Mouse (Mus musculus): ENCODE results near the gene Nfia. TPM values are rescaled to one million over a fixed set of nuclear protein-coding genes. Genes with fewer than 3 reads are reported as not detected.

The Nfia gene
- polyA plus RNA-seq, 1 experiment from 2014 or later: 42.1 TPM

DNA sequence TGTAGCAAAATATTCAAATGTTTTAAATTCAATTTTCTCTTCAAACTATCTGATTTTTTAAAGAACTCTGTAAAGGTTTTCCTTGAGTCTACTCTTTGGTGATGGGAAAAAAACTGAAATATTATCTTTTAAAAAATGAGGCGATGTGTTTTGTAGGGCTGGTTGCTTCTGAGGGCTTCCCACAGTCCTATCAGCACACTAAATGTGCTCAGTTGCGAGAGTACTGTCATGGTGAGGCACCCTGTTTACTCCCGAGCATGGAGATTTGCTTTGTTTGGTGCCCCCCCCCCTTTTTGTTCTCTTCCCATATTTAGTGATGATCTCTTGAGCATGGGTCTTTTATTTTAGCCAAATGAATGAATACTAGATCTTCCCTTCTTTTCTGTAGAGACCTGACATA is 9.5 kb downstream of the Nfia start:
- H3K27ac ChIP-seq (ENCODE audit: low read depth): no peak overlapping the region
- H3K27me3 ChIP-seq (replicated peaks; ENCODE audit: control insufficient read depth, insufficient read depth, low read length): no peaks in the 10 kb centered on the region
- H3K9me3 ChIP-seq (ENCODE audit: control insufficient read depth, low read length): no peaks in the 10 kb centered on the region
- WGBS: 94% methylated on average over 3 of the region's 3 CpGs
- no peak overlapping the region for H3K4me2 ChIP-seq (ENCODE audit: low read length)
- 0 out of 2 replicates have a peak, but pooled peaks cover 6% of the 10 kb centered on the region for H3K4me1 ChIP-seq (replicated peaks; ENCODE audit: control insufficient read depth, insufficient read depth, low read length)
- no peak for DNase-seq (ENCODE audit: low spot score)
- H3K4me3 ChIP-seq (ENCODE audit: low read depth, low read length): no peak overlapping the region
- no peak for ATAC-seq (replicated peaks; ENCODE audit: low FRiP score, low TSS enrichment, low read depth)
- H3K9ac ChIP-seq (ENCODE audit: low read length): no peak overlapping the region
- peaks cover 22% of the 10 kb centered on the region for H3K36me3 ChIP-seq (ENCODE audit: control insufficient read depth, insufficient read depth, low read length)

DNA sequence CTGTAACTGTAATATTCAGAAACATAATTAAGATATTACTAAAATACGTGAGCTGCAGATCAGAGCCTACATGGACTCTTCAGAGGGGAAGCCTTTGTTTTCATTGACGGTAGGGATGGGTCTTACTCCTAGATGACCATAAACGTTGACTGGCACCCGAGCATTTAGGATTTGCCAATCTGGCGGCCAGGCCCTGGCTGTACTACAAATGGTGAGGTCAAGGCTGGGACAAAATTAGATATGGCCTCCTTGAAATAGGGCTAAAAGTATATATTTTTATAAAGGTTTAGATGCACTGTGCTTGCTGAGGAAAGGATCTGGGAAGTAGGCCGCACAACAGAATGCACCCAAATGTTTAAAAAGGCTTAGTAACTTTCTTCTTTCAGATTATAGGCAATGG is 10.0 kb downstream of the Nfia start:
- ATAC-seq (replicated peaks; ENCODE audit: low FRiP score, low TSS enrichment, low read depth) (no peak), DNase-seq (ENCODE audit: low spot score) (no peak)
- Histone ChIP-seq H3K27me3 (replicated peaks; ENCODE audit: control insufficient read depth, insufficient read depth, low read length) (no peaks in the 10 kb centered on the region), H3K4me3 (ENCODE audit: low read depth, low read length) (no peak overlapping the region), H3K27ac (ENCODE audit: low read depth) (no peak overlapping the region), H3K9me3 (ENCODE audit: control insufficient read depth, low read length) (no peaks in the 10 kb centered on the region), H3K36me3 (ENCODE audit: control insufficient read depth, insufficient read depth, low read length) (peaks cover 22% of the 10 kb centered on the region), H3K4me1 (replicated peaks; ENCODE audit: control insufficient read depth, insufficient read depth, low read length) (0 out of 2 replicates have a peak, but pooled peaks cover 6% of the 10 kb centered on the region), H3K4me2 (ENCODE audit: low read length) (no peak overlapping the region), H3K9ac (ENCODE audit: low read length) (no peak overlapping the region)
- 94% methylated on average over 6 of the region's 6 CpGs for WGBS

DNA sequence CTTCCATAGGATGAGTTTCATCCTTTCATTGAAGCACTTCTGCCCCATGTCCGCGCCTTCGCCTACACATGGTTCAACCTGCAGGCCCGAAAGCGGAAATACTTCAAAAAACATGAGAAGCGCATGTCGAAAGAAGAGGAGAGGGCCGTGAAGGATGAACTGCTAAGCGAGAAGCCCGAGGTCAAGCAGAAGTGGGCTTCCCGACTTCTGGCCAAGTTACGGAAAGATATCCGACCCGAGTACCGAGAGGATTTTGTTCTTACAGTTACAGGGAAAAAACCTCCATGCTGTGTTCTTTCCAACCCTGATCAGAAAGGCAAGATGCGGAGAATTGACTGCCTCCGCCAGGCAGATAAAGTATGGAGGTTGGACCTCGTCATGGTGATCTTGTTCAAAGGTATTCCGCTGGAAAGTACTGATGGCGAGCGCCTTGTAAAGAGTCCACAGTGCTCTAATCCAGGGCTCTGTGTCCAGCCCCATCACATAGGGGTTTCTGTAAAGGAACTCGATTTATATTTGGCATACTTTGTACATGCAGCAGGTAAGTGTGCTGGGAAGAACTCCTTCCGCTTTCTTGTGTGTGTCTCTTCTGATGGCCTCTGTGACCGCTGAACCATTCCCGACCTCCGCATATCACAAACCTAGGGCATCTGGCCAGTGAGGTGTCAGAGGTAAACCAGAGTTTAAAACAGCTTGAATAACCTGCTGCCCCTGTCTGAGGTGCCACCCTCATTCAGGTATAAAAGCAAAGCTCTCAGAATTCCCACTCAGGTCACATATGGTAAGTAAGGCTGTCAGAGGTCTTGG is 10.7 kb downstream of the Nfia start:
- ATAC-seq (replicated peaks; ENCODE audit: low FRiP score, low TSS enrichment, low read depth) (no peak), DNase-seq (ENCODE audit: low spot score) (no peak)
- H3K4me3 ChIP-seq (ENCODE audit: low read depth, low read length): no peak overlapping the region
- H3K36me3 ChIP-seq (ENCODE audit: control insufficient read depth, insufficient read depth, low read length): peaks cover 22% of the 10 kb centered on the region
- H3K4me2 ChIP-seq (ENCODE audit: low read length): no peak overlapping the region
- H3K9ac ChIP-seq (ENCODE audit: low read length): no peak overlapping the region
- no peak overlapping the region for H3K27ac ChIP-seq (ENCODE audit: low read depth)
- 0 out of 2 replicates have a peak, but pooled peaks cover 6% of the 10 kb centered on the region for H3K4me1 ChIP-seq (replicated peaks; ENCODE audit: control insufficient read depth, insufficient read depth, low read length)
- H3K9me3 ChIP-seq (ENCODE audit: control insufficient read depth, low read length): no peaks in the 10 kb centered on the region
- WGBS: 94% methylated on average over 26 of the region's 26 CpGs
- H3K27me3 ChIP-seq (replicated peaks; ENCODE audit: control insufficient read depth, insufficient read depth, low read length): no peaks in the 10 kb centered on the region

DNA sequence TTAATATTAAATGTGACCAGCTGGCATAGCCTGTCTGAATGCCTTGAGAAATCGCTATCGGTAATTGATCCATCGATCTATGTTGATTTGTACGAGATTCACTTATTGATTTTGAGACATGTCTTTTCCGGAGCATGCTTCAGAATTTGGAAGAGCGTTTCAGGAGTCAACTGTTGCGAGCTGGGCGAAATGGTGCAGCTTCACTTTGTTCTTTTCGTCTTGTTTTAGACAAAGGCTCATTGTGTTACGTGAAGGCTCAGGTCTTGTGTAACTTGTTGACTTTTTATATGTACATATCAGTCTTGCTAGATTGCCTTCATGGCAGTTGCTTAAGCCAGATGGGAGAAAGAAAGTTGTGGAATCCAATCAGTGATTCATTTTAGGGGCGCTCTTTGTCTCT is 11.7 kb downstream of the Nfia start:
- no peak for DNase-seq (ENCODE audit: low spot score)
- WGBS: 93% methylated on average over 11 of the region's 11 CpGs

DNA sequence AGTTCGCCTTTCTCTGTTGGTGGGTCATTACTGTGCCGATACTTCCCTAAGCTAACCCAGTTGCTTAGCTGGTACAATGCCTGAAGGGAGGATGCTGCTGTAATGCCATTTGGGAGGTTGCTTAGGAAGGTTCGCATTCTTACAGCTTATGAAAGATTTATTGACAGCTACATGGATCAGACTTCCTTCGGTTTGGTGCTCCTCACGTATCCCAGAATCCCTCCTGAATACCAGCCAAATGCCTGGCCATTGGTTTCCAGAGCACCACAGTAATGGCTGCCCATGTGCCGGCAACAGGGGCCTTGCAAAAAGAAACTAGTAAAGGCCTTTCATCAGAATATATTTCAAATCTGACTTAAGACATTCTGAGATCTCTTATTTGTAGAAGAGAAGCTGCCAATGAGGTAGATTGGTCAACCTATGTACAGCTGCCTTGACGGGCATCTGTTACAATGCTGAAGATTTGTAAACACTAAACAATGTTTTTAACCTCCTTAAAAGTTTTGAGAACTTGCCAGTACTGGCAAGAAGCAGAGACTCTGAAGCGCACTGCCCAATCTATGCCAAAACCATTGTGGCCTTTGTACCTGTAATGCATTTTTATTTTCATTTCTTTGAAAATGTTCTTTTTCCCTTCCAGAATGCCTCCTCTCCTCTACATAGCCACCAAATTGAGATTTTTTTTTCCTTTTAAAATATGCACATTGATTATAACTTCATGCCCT is 13.2 kb downstream of the Nfia start:
- H3K4me1 ChIP-seq (replicated peaks; ENCODE audit: control insufficient read depth, insufficient read depth, low read length): 0 out of 2 replicates have a peak, but pooled peaks cover 3% of the 10 kb centered on the region
- ATAC-seq (replicated peaks; ENCODE audit: low FRiP score, low TSS enrichment, low read depth) (no peak), DNase-seq (ENCODE audit: low spot score) (no peak)
- no peak overlapping the region for H3K27ac ChIP-seq (ENCODE audit: low read depth)
- no peaks in the 10 kb centered on the region for H3K27me3 ChIP-seq (replicated peaks; ENCODE audit: control insufficient read depth, insufficient read depth, low read length)
- H3K9me3 ChIP-seq (ENCODE audit: control insufficient read depth, low read length): no peaks in the 10 kb centered on the region
- no peak overlapping the region for H3K4me2 ChIP-seq (ENCODE audit: low read length)
- no peak overlapping the region for H3K9ac ChIP-seq (ENCODE audit: low read length)
- WGBS: 81% methylated on average over 8 of the region's 8 CpGs
- no peak overlapping the region for H3K4me3 ChIP-seq (ENCODE audit: low read depth, low read length)
- peaks cover 29% of the 10 kb centered on the region for H3K36me3 ChIP-seq (ENCODE audit: control insufficient read depth, insufficient read depth, low read length)

More for the DNA sequence above, 11.7 kb downstream of the Nfia start:
- Histone ChIP-seq H3K9ac (ENCODE audit: low read length) (no peak overlapping the region), H3K36me3 (ENCODE audit: control insufficient read depth, insufficient read depth, low read length) (peaks cover 22% of the 10 kb centered on the region), H3K4me1 (replicated peaks; ENCODE audit: control insufficient read depth, insufficient read depth, low read length) (0 out of 2 replicates have a peak, but pooled peaks cover 6% of the 10 kb centered on the region), H3K4me3 (ENCODE audit: low read depth, low read length) (no peak overlapping the region), H3K4me2 (ENCODE audit: low read length) (no peak overlapping the region), H3K9me3 (ENCODE audit: control insufficient read depth, low read length) (no peaks in the 10 kb centered on the region), H3K27me3 (replicated peaks; ENCODE audit: control insufficient read depth, insufficient read depth, low read length) (no peaks in the 10 kb centered on the region), H3K27ac (ENCODE audit: low read depth) (no peak overlapping the region)
- no peak for ATAC-seq (replicated peaks; ENCODE audit: low FRiP score, low TSS enrichment, low read depth)

DNA sequence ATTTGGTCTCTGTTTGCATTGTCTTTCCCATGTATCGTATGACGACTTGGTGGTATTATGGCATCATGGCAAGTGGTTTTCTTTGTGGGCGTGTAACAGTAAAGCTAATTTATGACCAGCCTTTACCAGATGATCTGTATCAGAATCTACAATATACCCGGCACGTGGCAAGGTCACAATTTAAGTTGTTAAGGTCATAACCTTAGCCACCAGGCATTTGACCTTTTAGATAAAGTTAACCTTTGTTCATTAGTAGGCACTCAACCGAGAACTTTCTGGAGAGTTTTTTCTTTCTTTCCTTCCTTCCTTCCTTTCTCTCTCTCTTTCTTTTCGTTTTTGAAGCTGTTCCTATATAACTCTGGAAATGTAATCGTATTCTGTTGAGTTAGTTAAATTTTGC is 14.0 kb downstream of the Nfia start:
- peaks cover 31% of the 10 kb centered on the region for H3K36me3 ChIP-seq (ENCODE audit: control insufficient read depth, insufficient read depth, low read length)
- ATAC-seq (replicated peaks; ENCODE audit: low FRiP score, low TSS enrichment, low read depth): no peak
- no peaks in the 10 kb centered on the region for H3K9me3 ChIP-seq (ENCODE audit: control insufficient read depth, low read length)
- H3K4me3 ChIP-seq (ENCODE audit: low read depth, low read length): no peak overlapping the region
- WGBS: 49% methylated on average over 8 of the region's 8 CpGs
- H3K4me1 ChIP-seq (replicated peaks; ENCODE audit: control insufficient read depth, insufficient read depth, low read length): no peaks in the 10 kb centered on the region
- no peak for DNase-seq (ENCODE audit: low spot score)
- no peaks in the 10 kb centered on the region for H3K27me3 ChIP-seq (replicated peaks; ENCODE audit: control insufficient read depth, insufficient read depth, low read length)
- no peak overlapping the region for H3K9ac ChIP-seq (ENCODE audit: low read length)
- no peak overlapping the region for H3K4me2 ChIP-seq (ENCODE audit: low read length)
- no peak overlapping the region for H3K27ac ChIP-seq (ENCODE audit: low read depth)

DNA sequence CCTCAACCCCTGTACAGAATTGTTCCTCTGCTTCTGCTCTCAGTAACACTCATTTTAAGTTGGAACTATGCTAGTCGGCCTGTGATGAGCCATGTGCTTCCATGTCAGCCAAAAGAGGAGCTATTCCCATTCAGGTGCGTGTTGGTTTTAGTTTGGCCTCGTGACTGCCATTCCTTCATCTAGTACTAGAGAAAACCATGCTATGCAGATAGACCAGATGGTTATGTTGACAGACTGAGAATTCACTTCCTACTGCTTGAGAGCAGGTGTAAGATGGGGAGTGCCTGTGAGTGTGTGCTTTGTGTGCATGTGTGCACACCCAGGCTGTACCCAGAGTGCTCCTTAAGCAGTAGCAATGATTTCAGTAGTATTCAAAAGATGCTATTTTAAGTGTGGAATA is 15.0 kb downstream of the Nfia start:
- H3K9me3 ChIP-seq (ENCODE audit: control insufficient read depth, low read length): no peaks in the 10 kb centered on the region
- H3K4me2 ChIP-seq (ENCODE audit: low read length): no peak overlapping the region
- no peak overlapping the region for H3K27ac ChIP-seq (ENCODE audit: low read depth)
- no peak for DNase-seq (ENCODE audit: low spot score)
- H3K9ac ChIP-seq (ENCODE audit: low read length): no peak overlapping the region
- H3K4me1 ChIP-seq (replicated peaks; ENCODE audit: control insufficient read depth, insufficient read depth, low read length): no peaks in the 10 kb centered on the region
- no peaks in the 10 kb centered on the region for H3K27me3 ChIP-seq (replicated peaks; ENCODE audit: control insufficient read depth, insufficient read depth, low read length)
- peaks cover 32% of the 10 kb centered on the region for H3K36me3 ChIP-seq (ENCODE audit: control insufficient read depth, insufficient read depth, low read length)
- no peak overlapping the region for H3K4me3 ChIP-seq (ENCODE audit: low read depth, low read length)
- WGBS: 83% methylated on average over 3 of the region's 3 CpGs
- ATAC-seq (replicated peaks; ENCODE audit: low FRiP score, low TSS enrichment, low read depth): no peak

DNA sequence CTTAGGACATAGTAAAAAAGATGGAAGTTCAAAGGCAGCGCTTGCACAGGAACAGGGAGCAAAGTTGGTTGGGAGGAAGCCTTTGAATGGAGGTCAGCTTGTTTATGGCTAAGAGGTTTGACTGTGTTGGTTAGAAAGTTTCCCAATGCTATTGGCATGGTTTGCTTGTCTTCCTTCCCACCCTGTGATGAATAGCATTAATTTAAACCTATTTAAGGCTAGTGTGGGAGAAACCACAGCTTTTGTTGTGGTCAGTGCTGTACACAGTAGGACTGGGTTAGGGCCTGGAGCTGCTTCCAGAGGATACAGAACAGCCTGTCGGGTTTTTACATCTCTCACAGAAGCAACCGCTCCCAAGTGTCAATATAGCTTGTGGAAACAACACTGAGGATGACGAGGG is 16.0 kb downstream of the Nfia start:
- no peak overlapping the region for H3K4me3 ChIP-seq (ENCODE audit: low read depth, low read length)
- ATAC-seq (replicated peaks; ENCODE audit: low FRiP score, low TSS enrichment, low read depth): no peak
- H3K27ac ChIP-seq (ENCODE audit: low read depth): no peak overlapping the region
- no peak overlapping the region for H3K9ac ChIP-seq (ENCODE audit: low read length)
- no peak for DNase-seq (ENCODE audit: low spot score)
- H3K27me3 ChIP-seq (replicated peaks; ENCODE audit: control insufficient read depth, insufficient read depth, low read length): no peaks in the 10 kb centered on the region
- H3K9me3 ChIP-seq (ENCODE audit: control insufficient read depth, low read length): no peaks in the 10 kb centered on the region
- H3K4me1 ChIP-seq (replicated peaks; ENCODE audit: control insufficient read depth, insufficient read depth, low read length): no peaks in the 10 kb centered on the region
- 78% methylated on average over 4 of the region's 4 CpGs for WGBS
- H3K4me2 ChIP-seq (ENCODE audit: low read length): no peak overlapping the region
- H3K36me3 ChIP-seq (ENCODE audit: control insufficient read depth, insufficient read depth, low read length): peaks cover 25% of the 10 kb centered on the region
